Mouse (Mus musculus) CD4-positive helper T cell, adult 2 months (primary cell): ENCODE measurements around the gene Pafah1b3.

ENCODE experiments used
- DNase-seq: peaks from one replicate; pipeline ENCODE4 v3.0.0-alpha.2; 2012; ENCODE audit warnings: low read depth, missing footprints, low spot score

The Pafah1b3 gene

DNA sequence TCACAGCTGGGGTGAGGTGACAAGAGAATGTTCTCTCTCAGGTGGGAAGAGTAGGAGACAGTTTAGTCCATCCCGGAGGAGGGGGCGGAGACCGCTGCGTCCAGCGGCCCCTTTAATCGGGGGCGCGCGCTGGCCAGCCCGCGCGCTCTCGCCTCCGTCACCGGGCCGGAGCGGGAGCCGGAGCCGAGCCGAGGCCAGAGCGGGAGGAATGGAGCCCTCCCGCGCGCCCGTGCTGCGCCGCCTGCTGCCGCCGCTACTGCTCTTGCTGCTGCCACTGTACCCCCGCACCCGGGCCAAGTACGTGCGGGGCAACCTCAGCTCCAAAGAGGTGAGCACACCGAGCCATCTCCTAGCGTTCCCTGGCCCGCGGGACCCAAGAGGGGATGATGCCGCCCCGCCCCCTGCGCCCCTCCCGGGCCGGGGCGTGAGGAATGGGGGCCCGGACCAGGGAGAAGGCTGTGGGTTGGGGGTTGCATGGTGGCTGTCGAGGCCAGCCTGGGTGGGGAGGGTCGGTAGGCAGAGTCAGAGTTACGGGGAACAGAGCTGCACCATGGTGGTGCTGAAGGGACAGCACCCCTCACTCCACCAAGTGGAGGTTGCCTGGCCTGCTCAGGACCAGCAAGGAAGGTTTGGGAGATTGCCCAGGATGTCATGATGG is 8.3 kb upstream of the Pafah1b3 start, which contains the start of gene Tmem145:
Gene Tmem145, plus strand, starts transcription at position 151 of the 658 bp plus-strand sequence.
- peak; percentile 43 for DNase-seq

DNA sequence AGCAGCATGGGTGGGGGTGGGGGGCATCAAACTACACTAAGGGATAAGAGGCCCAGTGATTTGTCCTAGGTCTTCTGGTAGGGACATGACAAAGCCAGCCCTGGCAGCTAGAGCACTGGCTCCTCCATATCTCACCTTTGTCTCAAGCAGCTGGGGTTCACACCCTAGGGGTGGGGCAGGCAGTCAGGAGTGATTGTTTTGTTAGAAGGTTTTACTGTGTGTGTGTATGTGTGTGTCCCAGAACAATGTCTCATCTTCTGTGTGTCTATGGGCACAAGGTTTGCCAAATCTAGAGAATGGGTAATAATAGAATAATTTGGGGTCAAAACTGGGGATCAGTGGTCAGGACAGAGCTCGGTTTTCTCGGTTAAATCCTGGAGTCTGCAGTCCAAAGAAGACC is 7.7 kb upstream of the Pafah1b3 start:
- DNase-seq = no peak

DNA sequence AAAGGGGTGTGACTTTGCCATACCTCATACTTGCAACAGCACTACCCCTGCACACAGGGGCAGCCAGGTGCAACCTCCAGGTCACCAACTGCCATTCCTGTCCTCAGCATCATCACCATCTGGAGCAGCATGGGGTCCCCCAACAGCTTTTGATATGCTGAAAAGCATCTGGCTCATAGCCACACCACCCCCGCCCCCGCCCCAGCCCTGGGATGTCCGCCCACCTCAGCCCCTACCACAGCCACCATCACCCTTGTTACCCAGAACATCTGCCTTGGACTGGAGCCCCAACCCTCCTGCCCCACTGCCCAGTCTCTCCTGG is 5.9 kb upstream of the Pafah1b3 start:
- DNase-seq = no peak

DNA sequence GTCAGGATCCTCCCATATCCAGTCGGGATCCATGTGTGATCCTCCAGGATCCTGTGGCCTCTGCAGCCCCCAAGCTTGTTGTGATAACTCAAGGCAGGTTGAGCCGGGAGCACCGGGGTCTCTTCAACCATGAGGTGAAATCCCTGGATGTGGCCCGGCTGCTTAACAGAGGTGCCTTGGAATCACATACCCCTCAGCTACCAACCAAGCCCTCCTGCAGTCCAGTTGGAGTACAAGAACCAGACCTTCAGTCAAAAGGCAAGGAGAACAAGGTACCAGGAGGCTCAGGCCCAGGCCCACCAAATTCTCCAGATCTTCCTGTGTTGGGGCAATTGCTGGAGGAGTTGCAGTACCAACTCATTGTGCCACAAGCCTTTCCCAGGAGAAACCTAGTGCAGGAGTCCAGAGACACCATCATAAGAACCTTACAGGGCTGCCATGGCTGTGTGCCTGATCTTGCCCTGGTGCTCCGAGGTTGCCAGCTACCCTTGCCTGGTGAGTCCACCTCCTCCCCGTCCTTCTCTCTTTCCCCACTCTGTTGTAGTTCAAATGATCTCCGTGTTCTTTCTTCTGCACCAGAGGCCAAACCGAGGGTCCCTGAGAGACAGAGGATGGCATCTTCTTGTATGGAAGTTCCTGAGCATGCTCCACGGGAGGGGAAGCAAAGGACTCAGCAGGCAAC is 5.4 kb upstream of the Pafah1b3 start:
- no peak for DNase-seq

DNA sequence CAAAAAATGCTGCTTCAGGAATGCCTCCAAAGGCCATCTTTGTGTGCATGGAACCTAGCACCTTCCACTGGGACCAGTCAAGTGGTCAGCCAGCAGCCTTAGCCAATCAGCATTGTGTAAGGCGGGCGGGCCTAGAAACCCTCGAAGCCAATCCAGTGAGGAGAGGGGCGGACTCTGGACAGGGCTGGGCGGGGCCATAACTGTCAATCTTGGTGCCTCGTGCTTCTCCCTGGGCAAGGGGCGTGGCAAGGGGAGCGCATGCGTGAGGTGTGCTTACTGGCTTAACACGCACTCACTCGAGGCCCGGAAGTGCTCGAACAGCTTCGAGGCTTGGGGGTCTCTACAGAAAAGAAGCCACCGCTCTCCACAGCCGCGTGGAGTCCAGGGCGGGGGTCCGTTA is 3.3 kb upstream of the Pafah1b3 start, which contains the start of gene Prr19:
Gene Prr19, plus strand, starts transcription at position 349 of the 400 bp plus-strand sequence.
- DNase-seq = no peak

DNA sequence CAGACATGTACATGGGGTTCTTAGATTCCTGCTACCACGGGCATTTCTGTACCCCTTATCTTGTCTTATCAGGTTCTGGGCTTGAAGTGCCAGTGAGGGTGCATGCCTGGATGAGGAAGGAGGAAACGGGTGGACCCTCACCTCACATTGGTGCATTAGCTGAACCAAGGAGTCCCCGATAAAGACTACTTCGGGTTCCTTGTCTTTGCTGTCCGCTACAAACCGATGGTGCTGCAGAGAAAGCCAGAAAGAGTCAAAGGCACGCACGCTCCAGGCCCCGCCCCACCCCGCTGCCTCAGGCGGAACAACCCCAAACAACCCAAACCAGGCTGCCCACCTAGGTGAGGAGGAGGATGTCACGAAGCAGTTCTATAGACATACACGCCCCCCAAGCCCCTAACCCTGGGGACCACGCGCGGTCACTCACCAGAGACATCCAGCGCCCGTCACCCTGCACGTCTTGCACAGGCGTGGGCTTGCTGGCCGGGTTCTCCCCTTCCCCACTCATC is 787 bp downstream of the Pafah1b3 start:
- peak; percentile 36 for DNase-seq

DNA sequence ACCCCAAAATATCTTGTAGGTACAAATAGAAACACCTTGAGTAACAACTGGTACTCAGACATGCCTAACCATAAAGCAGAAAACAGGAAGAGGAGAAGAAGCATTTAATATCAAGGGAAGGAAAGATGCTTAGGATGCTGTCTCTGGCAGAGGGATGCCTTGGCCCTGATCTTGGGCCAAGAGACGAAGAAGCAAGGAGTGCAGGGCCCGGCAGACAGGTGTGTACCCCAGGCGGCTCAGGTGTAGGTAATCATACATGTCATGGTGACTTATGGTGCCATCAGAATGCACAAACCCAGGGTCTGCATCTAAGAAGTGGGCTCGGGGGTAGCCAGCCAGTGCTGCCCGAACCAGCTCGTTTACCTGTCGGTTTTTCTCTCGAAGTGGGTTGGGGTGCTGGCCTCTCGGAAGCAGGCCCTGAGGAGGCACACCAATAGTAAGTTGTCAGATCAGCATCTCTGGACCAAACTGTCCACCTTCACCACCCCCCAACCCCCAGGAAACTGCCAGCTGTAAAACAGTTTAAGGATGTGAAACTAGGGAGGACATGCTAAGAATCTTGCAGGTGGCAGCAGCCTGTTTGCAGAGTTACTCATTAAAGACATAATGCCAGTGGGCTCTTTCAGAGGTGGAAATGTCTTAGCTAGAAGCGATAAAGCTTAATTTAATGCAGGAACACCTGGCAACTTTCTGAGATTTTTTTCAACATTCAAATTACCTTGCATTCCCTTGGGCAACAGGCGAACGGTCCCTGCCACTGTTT is 2.6 kb downstream of the Pafah1b3 start:
- DNase-seq = no peak

DNA sequence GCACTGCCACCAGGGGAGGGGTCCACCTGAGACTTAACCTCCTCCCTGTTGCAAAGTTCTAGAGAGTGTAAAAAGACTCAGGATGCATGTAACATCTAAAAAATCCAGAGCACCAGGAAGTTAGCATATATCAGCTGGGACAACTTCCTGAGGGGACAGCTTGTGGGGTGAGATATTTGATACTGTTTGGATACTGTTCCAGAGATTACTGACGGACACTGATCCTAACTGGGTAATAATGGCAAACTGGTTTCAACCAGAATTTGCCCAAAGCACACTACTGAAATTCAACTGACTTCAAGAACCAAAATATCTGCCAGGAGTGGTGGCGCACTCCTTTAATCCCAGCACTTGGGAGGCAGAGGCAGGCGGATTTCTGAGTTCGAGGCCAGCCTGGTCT is 3.3 kb downstream of the Pafah1b3 start:
- DNase-seq = no peak

DNA sequence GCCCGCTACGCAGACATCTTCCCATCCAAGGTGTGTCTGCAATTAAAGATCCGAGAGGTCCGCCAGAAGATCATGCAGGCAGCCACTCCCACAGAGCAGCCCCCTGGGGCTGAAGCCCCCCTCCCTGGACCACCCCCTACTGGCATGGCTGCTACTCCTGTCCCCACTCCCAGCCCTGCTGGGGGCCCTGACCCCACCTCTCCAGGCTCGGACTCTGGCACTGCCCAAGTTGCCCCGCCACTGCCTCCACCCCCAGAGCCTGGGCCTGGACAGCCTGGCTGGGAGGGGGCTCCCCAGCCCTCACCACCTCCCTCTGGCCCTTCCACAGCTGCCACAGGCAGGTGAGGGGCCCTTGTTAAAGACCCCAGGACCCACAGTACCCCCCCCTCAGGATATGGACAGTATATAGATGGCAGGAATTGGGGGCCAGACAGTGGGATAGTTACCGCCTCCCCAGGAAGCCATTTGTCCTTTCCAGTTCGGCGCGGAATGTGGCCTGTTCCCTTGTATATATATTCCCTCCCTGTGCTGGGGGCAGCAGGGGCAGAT is 4.5 kb downstream of the Pafah1b3 start:
- no peak for DNase-seq

DNA sequence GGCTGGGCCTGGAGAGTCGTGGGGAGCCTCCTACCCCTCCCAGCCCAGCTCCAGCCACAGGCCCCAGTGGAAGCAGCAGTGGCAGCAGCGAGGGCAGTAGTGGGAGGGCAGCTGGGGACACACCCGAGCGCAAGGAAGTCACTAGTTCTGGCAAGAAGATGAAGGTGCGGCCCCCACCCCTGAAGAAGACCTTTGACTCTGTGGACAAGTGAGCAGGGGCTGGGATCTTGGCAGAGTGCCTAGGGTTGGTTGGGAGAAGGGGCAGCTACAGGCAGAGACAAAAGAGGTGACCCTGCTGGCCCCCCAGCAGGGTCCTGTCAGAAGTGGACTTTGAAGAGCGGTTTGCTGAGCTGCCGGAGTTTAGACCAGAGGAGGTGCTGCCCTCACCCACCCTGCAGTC is 5.7 kb downstream of the Pafah1b3 start:
- no peak for DNase-seq

DNA sequence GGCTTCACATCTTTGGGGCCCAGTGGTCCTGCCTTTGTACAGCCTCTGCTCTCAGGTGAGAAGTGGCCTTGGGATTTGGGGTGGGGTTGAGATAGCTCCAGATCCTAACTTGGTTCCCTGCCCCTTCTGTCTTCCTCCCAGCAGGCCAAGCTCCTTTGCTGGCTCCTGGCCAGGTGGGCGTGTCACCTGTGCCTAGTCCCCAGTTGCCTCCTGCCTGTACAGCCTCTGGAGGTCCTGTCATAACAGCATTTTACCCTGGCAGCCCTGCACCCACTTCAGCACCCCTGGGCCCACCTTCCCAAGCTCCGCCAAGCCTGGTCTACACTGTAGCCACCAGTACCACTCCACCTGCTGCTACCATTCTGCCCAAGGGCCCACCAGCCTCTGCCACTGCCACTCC is 6.9 kb downstream of the Pafah1b3 start:
- no peak for DNase-seq

DNA sequence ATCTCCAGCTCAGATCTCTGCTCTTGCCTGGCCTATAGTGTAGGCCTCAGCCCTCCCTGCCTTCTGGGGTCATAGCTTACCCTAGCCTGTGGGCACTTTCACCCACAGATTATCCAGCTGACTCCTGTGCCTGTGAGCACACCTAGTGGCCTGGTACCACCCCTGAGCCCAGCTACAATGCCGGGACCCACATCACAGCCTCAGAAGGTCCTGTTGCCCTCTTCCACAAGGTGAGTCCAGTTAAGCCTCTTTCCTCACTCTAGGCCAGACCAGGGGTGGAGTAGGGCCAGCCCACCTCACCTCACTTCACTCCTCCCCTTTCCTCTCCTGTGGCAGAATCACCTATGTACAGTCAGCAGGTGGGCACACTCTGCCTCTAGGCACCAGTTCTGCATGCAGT is 7.3 kb downstream of the Pafah1b3 start:
- DNase-seq = no peak

DNA sequence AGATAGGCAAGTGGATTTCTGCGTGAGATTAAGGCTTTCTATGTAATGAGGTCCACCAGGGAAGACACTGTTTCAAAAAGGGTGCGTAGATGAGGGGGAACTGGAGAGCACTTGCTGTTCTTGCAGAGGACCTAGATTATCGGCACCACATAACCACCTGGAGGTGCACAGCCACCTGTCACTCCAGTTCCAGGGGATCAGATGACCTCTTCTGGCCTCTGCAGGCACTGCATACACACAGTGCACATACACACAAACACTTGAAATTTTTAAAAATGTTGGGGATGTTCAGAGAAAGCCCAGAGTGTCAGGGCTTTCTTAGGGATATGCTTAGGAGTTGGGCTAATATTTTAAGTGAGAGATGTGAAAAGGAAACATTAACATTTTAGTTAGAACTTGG is 7.9 kb downstream of the Pafah1b3 start:
- no peak for DNase-seq

DNA sequence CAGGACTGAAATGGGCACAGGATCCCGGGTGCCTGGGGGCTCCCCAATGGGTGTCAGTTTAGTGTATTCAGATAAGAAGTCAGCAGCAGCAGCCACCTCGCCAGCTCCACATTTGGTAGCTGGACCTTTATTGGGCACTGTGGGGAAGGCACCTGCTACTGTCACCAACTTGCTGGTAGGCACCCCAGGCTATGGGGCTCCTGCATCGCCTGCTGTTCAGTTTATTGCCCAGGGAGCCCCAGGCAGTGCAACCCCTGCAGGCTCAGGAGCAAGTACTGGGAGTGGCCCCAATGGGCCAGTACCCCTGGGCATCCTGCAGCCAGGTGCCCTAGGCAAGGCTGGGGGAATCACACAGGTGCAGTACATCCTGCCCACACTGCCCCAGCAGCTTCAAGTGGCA is 9.1 kb downstream of the Pafah1b3 start:
- no peak for DNase-seq

DNA sequence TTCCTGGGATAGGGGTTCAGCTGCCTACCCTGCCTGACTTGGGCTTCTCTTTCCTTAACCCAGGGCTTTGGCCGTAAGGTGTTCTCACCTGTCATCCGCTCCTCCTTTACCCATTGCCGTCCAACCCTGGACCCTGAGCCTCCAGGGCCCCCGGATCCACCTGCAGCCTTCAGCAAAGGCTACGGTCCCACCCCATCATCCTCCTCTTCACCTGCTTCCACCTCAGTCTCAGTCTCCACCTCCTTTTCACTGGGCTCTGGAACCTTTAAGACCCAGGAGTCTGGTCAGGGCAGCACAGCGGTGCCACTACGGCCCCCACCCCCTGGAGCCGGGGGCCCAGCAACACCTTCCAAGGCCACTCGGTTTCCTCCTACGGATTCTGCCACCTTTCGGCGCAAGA is 9.8 kb downstream of the Pafah1b3 start:
- DNase-seq = no peak

DNA sequence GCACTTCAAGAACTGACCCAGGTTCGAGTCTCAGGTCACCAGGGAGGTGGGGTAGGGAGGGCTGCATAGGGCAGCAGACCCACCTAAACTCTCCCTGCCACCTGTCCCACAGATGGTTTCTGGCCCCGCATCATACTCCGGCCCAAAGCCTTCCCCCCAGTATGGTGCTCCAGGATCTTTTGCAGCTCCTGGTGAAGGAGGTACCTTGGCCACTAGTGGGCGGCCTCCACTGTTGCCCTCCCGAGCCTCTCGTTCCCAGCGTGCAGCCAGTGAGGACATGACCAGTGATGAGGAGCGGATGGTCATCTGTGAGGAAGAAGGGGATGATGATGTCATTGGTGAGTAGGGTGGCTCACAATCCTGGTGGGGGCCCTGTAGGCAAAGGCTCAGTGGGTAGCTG is 10.8 kb downstream of the Pafah1b3 start:
- DNase-seq = no peak

DNA sequence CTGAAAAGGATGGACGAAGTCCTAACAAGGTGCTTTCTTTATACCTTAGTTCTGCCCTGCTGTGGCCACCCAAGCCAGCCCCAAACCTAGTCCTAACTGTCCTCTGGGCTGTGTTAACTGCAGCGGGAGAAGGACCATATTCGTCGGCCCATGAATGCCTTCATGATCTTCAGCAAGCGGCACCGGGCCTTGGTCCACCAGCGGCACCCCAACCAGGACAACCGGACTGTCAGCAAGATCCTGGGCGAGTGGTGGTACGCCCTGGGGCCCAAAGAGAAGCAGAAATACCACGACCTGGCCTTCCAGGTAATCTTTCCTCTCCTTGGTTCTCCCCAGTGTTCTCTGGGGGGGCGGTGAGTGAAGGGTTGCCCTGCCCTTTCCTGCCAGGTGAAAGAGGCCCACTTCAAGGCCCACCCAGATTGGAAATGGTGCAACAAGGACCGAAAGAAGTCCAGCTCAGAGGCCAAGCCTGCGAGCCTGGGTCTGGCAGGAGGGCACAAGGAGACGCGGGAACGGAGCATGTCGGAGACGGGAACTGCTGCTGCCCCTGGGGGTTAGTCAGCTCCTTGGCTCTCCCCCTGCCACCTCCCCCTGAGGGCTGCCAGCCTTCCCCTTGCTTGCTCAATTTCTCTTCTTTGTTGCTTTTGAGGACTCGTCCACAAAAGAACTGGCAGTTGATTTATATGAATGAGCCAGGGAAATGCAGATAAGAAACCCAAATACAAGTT is 12.1 kb downstream of the Pafah1b3 start:
- no peak for DNase-seq

DNA sequence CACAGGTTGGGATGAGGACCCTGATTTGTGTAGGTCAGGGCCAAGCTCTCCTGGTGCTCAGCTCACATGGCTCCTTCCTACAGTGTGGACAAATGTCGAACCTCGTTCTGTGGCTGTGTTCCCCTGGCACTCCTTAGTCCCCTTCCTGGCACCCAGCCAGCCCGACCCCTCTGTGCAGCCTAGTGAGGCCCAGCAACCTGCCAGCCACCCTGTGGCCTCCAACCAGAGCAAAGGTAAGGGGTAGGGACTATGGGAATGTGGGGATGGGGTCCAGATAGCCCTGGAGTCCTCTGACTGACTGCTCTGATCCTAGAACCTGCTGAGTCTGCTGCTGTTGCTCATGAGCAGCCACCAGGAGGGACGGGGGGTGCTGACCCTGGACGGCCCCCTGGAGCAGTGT is 13.0 kb downstream of the Pafah1b3 start:
- DNase-seq = no peak

DNA sequence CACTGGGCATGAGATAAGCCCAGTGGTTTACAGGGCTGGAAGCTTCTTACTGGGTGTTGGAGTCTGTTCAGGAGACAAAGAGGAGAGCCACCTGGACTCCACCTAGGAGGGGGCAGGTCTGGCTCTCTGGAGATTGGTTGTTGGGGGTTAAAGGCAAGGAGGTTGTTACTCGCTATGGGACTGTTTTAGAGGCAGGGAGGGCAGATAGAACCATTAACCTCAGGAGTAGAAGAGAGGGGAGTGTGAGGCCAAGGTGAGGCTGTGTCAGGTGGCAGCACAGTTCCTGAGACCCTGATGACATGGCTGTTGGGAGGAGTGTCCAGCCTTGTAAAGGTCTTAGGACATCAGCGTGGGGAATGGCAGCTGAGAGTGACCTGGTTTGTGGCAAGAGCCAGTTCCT is 13.6 kb downstream of the Pafah1b3 start:
- DNase-seq = no peak

DNA sequence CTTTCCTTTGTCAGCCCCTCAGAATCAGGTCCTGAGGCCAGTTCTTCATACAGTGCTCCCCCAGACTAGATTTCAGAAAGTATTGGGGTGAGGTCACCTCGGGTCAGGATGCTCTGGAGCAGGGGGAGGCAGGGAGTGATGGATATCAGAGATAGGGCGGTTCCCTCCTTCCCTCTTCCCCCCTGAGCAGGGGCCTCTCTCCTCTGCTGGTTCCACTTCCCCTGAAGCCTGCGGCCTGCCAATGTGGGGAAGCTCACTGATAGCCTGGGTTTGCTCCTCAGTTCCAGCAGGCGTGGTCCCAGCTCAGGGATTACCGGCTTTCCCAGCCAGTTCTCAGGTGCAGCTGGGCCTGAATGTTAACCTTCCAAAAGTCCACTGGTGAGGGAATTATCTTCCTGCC is 14.1 kb downstream of the Pafah1b3 start:
- DNase-seq = no peak

DNA sequence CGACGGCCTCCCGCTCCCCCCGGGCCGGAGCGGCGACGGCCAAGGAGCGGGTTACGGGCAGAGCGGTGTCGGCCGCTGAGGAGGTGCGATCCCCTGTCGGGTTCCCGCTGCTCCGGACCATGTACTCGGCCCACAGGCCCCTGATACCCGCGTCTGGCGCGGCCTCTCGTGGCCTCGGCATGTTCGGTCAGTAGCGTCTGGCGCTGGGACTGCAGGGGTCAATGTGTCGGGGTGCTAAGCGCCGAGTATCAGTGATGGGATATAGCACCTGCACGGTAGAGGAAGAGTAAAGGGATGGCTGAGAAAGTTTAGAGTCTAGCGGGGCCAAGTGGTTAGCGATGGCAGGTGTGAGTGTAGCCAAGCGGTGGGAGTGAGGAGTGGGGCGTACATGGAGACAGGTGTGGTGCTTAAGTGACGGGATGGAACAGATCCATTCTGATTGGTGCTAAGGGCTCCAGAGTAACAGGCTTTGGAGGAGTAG is 15.0 kb downstream of the Pafah1b3 start:
- DNase-seq = peak; percentile 60
